13 mouse cellular contexts compared by ENCODE assay signal in the genomic region with DNA sequence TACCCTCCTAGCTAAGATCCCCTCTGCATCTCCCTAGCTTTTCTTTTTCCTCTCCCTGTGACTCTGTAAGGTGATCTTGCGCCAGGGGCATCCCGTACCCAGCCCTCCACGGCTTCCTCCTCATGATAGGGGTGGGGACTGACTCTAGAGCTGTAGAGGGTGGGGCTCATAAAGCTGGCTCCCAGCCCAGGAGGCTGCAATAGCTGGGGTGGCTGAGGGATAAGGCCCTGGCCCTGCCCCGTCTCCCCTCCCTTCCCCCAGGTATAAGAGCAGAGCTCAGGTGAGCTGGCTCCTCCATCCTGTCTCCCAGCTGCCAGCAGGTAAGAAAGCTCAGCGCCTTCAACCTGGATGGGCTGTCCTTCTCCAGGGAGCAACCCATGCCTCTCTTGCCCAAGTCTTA. TPM values are rescaled to one million over a fixed set of nuclear protein-coding genes. Genes with fewer than 3 reads are reported as not detected.
DNase-seq lines count a peak whose midpoint lies in the region; ATAC-seq and TF ChIP-seq lines count a peak whose summit lies in the region.
"Had no signal": no experiment of that assay in that cellular context is flagged by ENCODE, and none has a peak within 500 bp of the region (broad histone marks: within the 10 kb centered on the region; RNA-seq: fewer than 3 reads in every experiment).

A gene (plus strand): TSS at position 277 of the 400 bp plus-strand sequence.

- H3K27ac ChIP-seq in layer of hippocampus, adult 2 months: peak within 1 kb of the TSS; percentile 24; the same call in 1 of the 2 replicates
- peak within 1 kb of the TSS; percentile 13 for H3K27ac ChIP-seq in embryonic facial prominence, embryonic 14.5 days (replicated peaks; ENCODE audit: low read depth, low read length)
- H3K27ac ChIP-seq in stomach, embryonic 15.5 days: peak within 1 kb of the TSS; percentile 45
- H3K27ac ChIP-seq in forebrain, postnatal 0 days (ENCODE audit: low read depth, low read length): no peak within 1 kb of the TSS
- H3K27ac ChIP-seq: hindbrain, postnatal 0 days; midbrain, embryonic 10.5 days had no signal

- DNase-seq in layer of hippocampus, adult 2 months (ENCODE audit: low spot score in 2 of 2): no peak
- no peak for DNase-seq in layer of hippocampus, adult 9-10 months (ENCODE audit: low spot score)
- DNase-seq in embryonic facial prominence, embryonic 14.5 days (ENCODE audit: low spot score): peak; percentile 83
- DNase-seq in lung, adult 2 months: peak; percentile 54
- DNase-seq in left cerebral cortex, postnatal 4 days: no peak
- no peak for DNase-seq in forebrain, postnatal 0 days
- DNase-seq: adrenal gland, postnatal 36 days; cerebellum, postnatal 25 days had no signal

- peak; percentile 92 for ATAC-seq in embryonic facial prominence, embryonic 14.5 days (ENCODE audit: low read depth)
- ATAC-seq in stomach, embryonic 15.5 days (ENCODE audit: insufficient read depth, low FRiP score, low read depth): peak; percentile 89
- no peak for ATAC-seq in cerebellum, adult (ENCODE audit: insufficient number of reproducible peaks, low FRiP score, low TSS enrichment)
- no peak for ATAC-seq in forebrain, postnatal 0 days

- H3K4me3 ChIP-seq in layer of hippocampus, adult 2 months: no peak within 1 kb of the TSS
- H3K4me3 ChIP-seq in embryonic facial prominence, embryonic 14.5 days (ENCODE audit: low read depth, low read length): 0 out of 2 replicates have a peak within 1 kb of the TSS, but pooled peaks have one; percentile 12
- H3K4me3 ChIP-seq in lung, adult 2 months (replicated peaks; ENCODE audit: extremely low read depth, low read depth, low read length): no peak within 1 kb of the TSS
- peak within 1 kb of the TSS; percentile 16; the same call in 1 of the 2 replicates for H3K4me3 ChIP-seq in stomach, embryonic 15.5 days (replicated peaks)
- H3K4me3 ChIP-seq in forebrain, postnatal 0 days (ENCODE audit: low read depth, low read length): no peak within 1 kb of the TSS
- H3K4me3 ChIP-seq: midbrain, embryonic 10.5 days had no signal

- H3K9ac ChIP-seq in embryonic facial prominence, embryonic 14.5 days (ENCODE audit: low read depth, low read length): no peak within 1 kb of the TSS
- no peak within 1 kb of the TSS for H3K9ac ChIP-seq in stomach, embryonic 15.5 days
- no peak within 1 kb of the TSS for H3K9ac ChIP-seq in forebrain, postnatal 0 days

- TF ChIP-seq POLR2A in lung, adult 2 months (IDR thresholded peaks at IDR 0.05; ENCODE audit: borderline replicate concordance, extremely low read depth, low read depth, low read length): no peak

- no peak for TF ChIP-seq CTCF in layer of hippocampus, adult 2 months (conservative IDR thresholded peaks at IDR 0.05)
- TF ChIP-seq CTCF in lung, adult 2 months (IDR thresholded peaks at IDR 0.05; ENCODE audit: insufficient read depth, low read length): no peak
- TF ChIP-seq CTCF in forebrain, postnatal 0 days (IDR thresholded peaks at IDR 0.05; ENCODE audit: low read depth): no peak

- H3K36me3 ChIP-seq in embryonic facial prominence, embryonic 14.5 days (ENCODE audit: control insufficient read depth, insufficient read depth, low read length): no peaks in the 10 kb centered on the region
- H3K36me3 ChIP-seq in stomach, embryonic 15.5 days: no peaks in the 10 kb centered on the region
- H3K36me3 ChIP-seq in forebrain, postnatal 0 days (ENCODE audit: insufficient read depth): no peaks in the 10 kb centered on the region
- H3K36me3 ChIP-seq: midbrain, embryonic 10.5 days had no signal

- H3K27me3 ChIP-seq in embryonic facial prominence, embryonic 14.5 days (replicated peaks; ENCODE audit: control insufficient read depth, insufficient read depth, low read length): no peaks in the 10 kb centered on the region
- no peaks in the 10 kb centered on the region for H3K27me3 ChIP-seq in stomach, embryonic 15.5 days (replicated peaks)
- H3K27me3 ChIP-seq in forebrain, postnatal 0 days (ENCODE audit: insufficient read depth, low read length): no peaks in the 10 kb centered on the region

- 61% methylated on average over 5 of the region's 5 CpGs for WGBS in embryonic facial prominence, embryonic 14.5 days
- WGBS in lung, adult 2 months: 39% methylated on average over 5 of the region's 5 CpGs
- WGBS in stomach, embryonic 15.5 days: 47% methylated on average over 5 of the region's 5 CpGs
- 63% methylated on average over 5 of the region's 5 CpGs for WGBS in forebrain, postnatal 0 days

- H3K9me3 ChIP-seq in embryonic facial prominence, embryonic 14.5 days (ENCODE audit: control insufficient read depth, low read length): no peaks in the 10 kb centered on the region
- no peaks in the 10 kb centered on the region for H3K9me3 ChIP-seq in stomach, embryonic 15.5 days
- no peaks in the 10 kb centered on the region for H3K9me3 ChIP-seq in forebrain, postnatal 0 days (ENCODE audit: low read length)
- H3K9me3 ChIP-seq: midbrain, embryonic 10.5 days had no signal

- intact Hi-C loops in left cerebral cortex, postnatal 4 days (cut with DNase I): no loop called here

- no peaks in the 10 kb centered on the region for H3K4me1 ChIP-seq in embryonic facial prominence, embryonic 14.5 days (ENCODE audit: control insufficient read depth, insufficient read depth, low read length)
- no peaks in the 10 kb centered on the region; the same call in 1 of the 2 replicates for H3K4me1 ChIP-seq in lung, adult 2 months (ENCODE audit: control insufficient read depth, insufficient read depth, low read length)
- 0 out of 2 replicates have a peak, but pooled peaks cover 3% of the 10 kb centered on the region for H3K4me1 ChIP-seq in stomach, embryonic 15.5 days
- no peaks in the 10 kb centered on the region for H3K4me1 ChIP-seq in forebrain, postnatal 0 days (ENCODE audit: insufficient read depth)
- H3K4me1 ChIP-seq: midbrain, embryonic 10.5 days had no signal

- peak within 1 kb of the TSS; percentile 13; the same call in 1 of the 2 replicates for H3K4me2 ChIP-seq in embryonic facial prominence, embryonic 14.5 days (ENCODE audit: low read depth, low read length)
- peak within 1 kb of the TSS; percentile 19; the same call in 1 of the 2 replicates for H3K4me2 ChIP-seq in stomach, embryonic 15.5 days
- H3K4me2 ChIP-seq in forebrain, postnatal 0 days (ENCODE audit: low read depth): no peak within 1 kb of the TSS

RNA-seq across cellular contexts. Expression of the gene that starts here (rescaled TPM):
- total RNA-seq in layer of hippocampus, adult 2 months (2021): under 1 TPM; 0.49 to 0.95 TPM
- polyA plus RNA-seq in embryonic facial prominence, embryonic 14.5 days (2014; fragmentation: Nextera tagmentation; extraction: Ambion mirVana): 15.6 and 21.5 TPM in 2 replicates
- polyA plus RNA-seq in lung, adult 2 months (2012; rRNA removed): 1.7 and 32.5 TPM in 2 replicates
- polyA plus RNA-seq in stomach, embryonic 15.5 days (2015; fragmentation: Nextera tagmentation; extraction: Ambion mirVana): 43.9 and 74.6 TPM in 2 replicates
- not detected for total RNA-seq in left cerebral cortex, postnatal 4 days (2021)
- 0.08 TPM in 1 of 2 replicates, not detected in the other for total RNA-seq in forebrain, postnatal 0 days (2014; rRNA removed)
- not detected in 2 replicates for polyA plus RNA-seq in forebrain, postnatal 0 days (2015; fragmentation: Nextera tagmentation; extraction: Ambion mirVana)
- total RNA-seq: hindbrain, postnatal 0 days had no signal
- polyA plus RNA-seq: hindbrain, postnatal 0 days; midbrain, embryonic 10.5 days; testis, adult 2 months had no signal

Comparison
In these comparisons a context has a peak if more than half of its experiments do, and no peak if none do; other contexts are left out.
1. DNase-seq: peak in embryonic facial prominence, embryonic 14.5 days (single experiment) and lung, adult 2 months (single experiment); none in layer of hippocampus, adult 2 months (0 of 2), layer of hippocampus, adult 9-10 months (single experiment), left cerebral cortex, postnatal 4 days (single experiment) and forebrain, postnatal 0 days (single experiment).
2. H3K4me3 ChIP-seq: peak in embryonic facial prominence, embryonic 14.5 days (single experiment) and stomach, embryonic 15.5 days (single experiment); none in layer of hippocampus, adult 2 months (single experiment), lung, adult 2 months (single experiment) and forebrain, postnatal 0 days (single experiment).
3. ATAC-seq: peak in embryonic facial prominence, embryonic 14.5 days (single experiment) and stomach, embryonic 15.5 days (single experiment); none in cerebellum, adult (single experiment) and forebrain, postnatal 0 days (single experiment).